Mouse (Mus musculus): ENCODE data around the gene Ankib1.

- TF ChIP-seq GATA1 (IDR thresholded peaks at IDR 0.05; ENCODE audit: low read length) (no peak), TAL1 (IDR thresholded peaks at IDR 0.05; ENCODE audit: low read length) (no peak)
Observed at GRCm38 (mm10) chr5:3800881-3801280, 1.8 kb downstream of the Ankib1 start.
